Mouse (Mus musculus) liver, adult 2 months (tissue): ENCODE data around the gene Csnk1e.

Experiments used
- CTCF ChIP-seq: fragments of 200-500 bp; IDR thresholded peaks from 2 replicates; pipeline ENCODE4 v1.5.1; 2011; ENCODE audit warnings: low read depth, low read length, control low read depth
- POLR2A ChIP-seq: fragments of 200-500 bp; IDR thresholded peaks from 2 replicates; pipeline ENCODE4 v1.6.1; 2011; ENCODE audit warnings: low read length, control low read depth; ENCODE audit not compliant: insufficient read depth; ENCODE audit errors: extremely low read depth

DNA sequence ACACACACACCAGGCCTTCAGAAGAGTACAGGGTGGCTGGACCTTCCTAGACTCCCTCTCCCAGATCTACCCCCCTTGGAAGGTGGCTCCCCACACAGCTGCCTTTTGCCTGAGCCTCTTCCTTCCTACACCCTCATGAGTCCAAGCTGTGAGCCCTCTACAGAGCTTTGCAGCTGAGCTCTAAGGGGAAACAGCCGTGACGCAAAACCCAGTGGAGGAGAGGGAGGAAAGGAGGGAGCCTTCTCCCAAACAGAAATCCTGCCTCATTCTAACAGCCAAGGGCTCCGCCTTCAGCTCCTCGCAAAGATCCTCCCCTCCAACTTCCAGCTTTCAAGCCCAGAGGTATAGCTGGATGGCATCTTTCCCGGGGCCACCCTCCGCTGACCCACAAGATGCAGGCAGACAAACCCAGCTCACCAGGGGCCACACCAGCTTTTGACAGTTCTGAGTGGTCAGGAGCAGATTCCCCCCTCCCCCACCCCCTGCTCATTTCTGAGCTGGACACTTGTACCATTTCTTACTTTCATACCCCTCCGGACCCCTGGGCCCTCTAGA lies 11.4 kb downstream of the Csnk1e start:
- TF ChIP-seq CTCF (no peak), POLR2A (no peak)
